19 mouse cellular contexts compared by ENCODE assay signal in the genomic region with DNA sequence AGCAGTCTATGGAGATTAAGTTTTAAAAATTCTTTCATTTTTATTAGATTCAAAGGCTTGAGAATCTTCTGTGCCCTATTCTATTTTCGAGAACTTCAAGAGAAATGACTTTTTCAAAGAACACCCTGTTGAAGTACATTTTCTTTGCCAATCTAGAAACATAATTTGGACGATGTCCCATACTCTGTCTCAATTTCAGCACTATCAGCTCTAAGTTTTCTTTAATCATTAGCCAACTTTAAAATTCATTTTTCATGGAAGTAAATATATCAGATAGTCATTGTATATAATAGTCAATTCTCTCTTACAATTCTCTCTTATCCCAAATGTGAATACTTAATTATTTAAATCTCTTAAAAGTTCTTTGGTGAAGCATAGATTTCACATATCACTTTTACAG.
"Had no signal": no experiment of that assay in that cellular context is flagged by ENCODE, and none has a peak within 500 bp of the region (broad histone marks: within the 10 kb centered on the region; RNA-seq: fewer than 3 reads in every experiment).

No protein-coding gene starts in this region.

- H3K9ac ChIP-seq: liver, embryonic 13.5 days; liver, embryonic 15.5 days; liver, postnatal 0 days; neural tube, embryonic 13.5 days; neural tube, embryonic 15.5 days had no signal

- H3K9me3 ChIP-seq: liver, embryonic 13.5 days; liver, embryonic 15.5 days; megakaryocyte, embryonic 14.5 days; neural tube, embryonic 13.5 days; neural tube, embryonic 15.5 days had no signal

- DNase-seq: liver, embryonic 13.5 days; liver, postnatal 0 days; lung, adult 2 months; midbrain, embryonic 14.5 days; retina, postnatal 1 day; right cerebral cortex, postnatal 4 days; spleen, adult 18-20 months; thymus, adult 18-20 months; thymus, postnatal 14 days; thymus, postnatal 36 days had no signal

- H3K4me3 ChIP-seq: liver, embryonic 13.5 days; liver, embryonic 15.5 days; megakaryocyte, embryonic 14.5 days; myocyte; neural tube, embryonic 13.5 days; neural tube, embryonic 15.5 days had no signal

- H3K36me3 ChIP-seq: liver, embryonic 13.5 days; liver, embryonic 15.5 days; neural tube, embryonic 13.5 days; neural tube, embryonic 15.5 days had no signal

- H3K4me1 ChIP-seq: liver, embryonic 13.5 days; liver, embryonic 15.5 days; megakaryocyte, embryonic 14.5 days; neural tube, embryonic 13.5 days; neural tube, embryonic 15.5 days had no signal

- ATAC-seq: liver, postnatal 0 days; midbrain, embryonic 16.5 days had no signal

- H3K4me2 ChIP-seq: liver, embryonic 11.5 days; liver, embryonic 13.5 days; liver, embryonic 15.5 days; midbrain, embryonic 11.5 days; neural tube, embryonic 13.5 days; neural tube, embryonic 15.5 days had no signal

- H3K27ac ChIP-seq: liver, embryonic 13.5 days; liver, embryonic 15.5 days; macrophage; neural tube, embryonic 13.5 days; neural tube, embryonic 15.5 days had no signal

- H3K27me3 ChIP-seq: liver, embryonic 13.5 days; liver, embryonic 15.5 days; megakaryocyte, embryonic 14.5 days; neural tube, embryonic 13.5 days; neural tube, embryonic 15.5 days had no signal
